Mouse (Mus musculus): ENCODE data around the gene AW011738.

DNA sequence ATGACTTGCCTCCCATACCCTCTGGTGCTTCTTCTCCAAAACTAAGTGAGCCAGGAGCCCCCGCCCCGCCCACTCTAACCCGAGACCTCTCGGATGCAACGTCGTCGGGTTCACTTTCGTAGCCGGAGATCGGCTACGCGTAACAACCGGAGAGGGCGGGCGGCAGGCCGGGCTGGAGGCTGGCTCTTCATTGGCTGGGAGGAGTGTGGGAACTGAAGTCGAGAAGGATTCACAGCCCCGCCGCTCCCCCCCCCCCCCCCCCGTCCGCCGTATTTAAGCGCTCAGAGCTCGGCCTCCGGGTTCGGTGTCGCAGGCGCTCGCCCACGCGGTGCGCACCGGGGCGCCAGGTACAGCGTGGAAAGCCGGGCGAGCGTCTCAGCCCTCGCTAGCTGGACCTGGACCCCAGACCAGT is at the start of gene AW011738:
- TF ChIP-seq CTCF (IDR thresholded peaks at IDR 0.05) (no peak), EP300 (IDR thresholded peaks at IDR 0.05) (no peak)

Data from lung, postnatal 0 days (tissue).